Mouse (Mus musculus) heart, adult 18-20 months (tissue): ENCODE measurements around the gene Pigz. TPM values are rescaled to one million over a fixed set of nuclear protein-coding genes. Genes with fewer than 3 reads are reported as not detected.

Source experiments
- DNase-seq, 2 experiments: peaks; one replicate each; pipeline ENCODE4 v3.0.0; 2021 to 2022; ENCODE audit warnings: mixed read lengths in 1 of 2
- long read RNA-seq, 2 experiments: library from polyadenylated mRNA; stranded (forward); transcript quantifications; one replicate each; pipeline ENCODE4 v2.0.0; 2021
- total RNA-seq, 2 experiments: library from RNA; stranded (reverse); gene quantifications; 2 replicates each; pipeline ENCODE4 v1.2.3; 2021

The Pigz gene
- 1 to 10 TPM; 2.2 to 3.5 TPM for total RNA-seq
- long read RNA-seq, experiment 1, partial matches to known transcripts = 0 of 6 reads
- long read RNA-seq, experiment 1, other reads (novel, unspliced or antisense) = 6 of 6 reads
- long read RNA-seq, experiment 2 = 0 reads

- DNase-seq = peak; percentile 80
Measured at GRCm38 (mm10) chr16:31933751-31934549, at the start of gene Pigz. Gene Pigz (plus strand): TSS chr16:31933851.

GRCm38 (mm10) chr16:31883902-31884301 lies 49.7 kb upstream of the Pigz start:
- no peak for DNase-seq

DNA sequence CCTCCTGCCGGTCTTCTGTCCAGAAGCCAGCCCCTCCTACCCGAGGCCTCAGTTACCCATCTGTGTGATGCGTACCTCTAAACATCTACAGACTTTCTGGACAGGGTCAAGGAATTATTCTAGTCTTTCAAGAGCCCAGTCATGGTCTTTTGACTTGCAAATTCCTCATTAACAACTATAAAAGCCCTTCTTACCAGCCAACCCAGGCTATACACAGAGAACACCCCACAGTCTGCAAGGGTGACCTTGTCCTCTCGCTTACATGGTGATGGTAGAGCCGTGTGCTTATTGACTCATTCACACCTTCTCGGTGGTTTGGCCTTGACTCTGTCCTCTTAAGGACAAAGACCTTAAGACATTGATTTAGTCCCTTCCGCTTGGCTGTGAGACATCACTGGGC lies 42.7 kb upstream of the Pigz start:
- DNase-seq = no peak

- DNase-seq = no peak
Measured at GRCm38 (mm10) chr16:31893396-31894141, 40.1 kb upstream of the Pigz start.

GRCm38 (mm10) chr16:31896971-31897774 lies 36.5 kb upstream of the Pigz start:
- DNase-seq = no peak

GRCm38 (mm10) chr16:31898546-31899326 lies 34.9 kb upstream of the Pigz start:
- DNase-seq = no peak

GRCm38 (mm10) chr16:31901886-31902285 lies 31.8 kb upstream of the Pigz start:
- DNase-seq = no peak

- DNase-seq = no peak
Measured at GRCm38 (mm10) chr16:31903239-31903638, 30.4 kb upstream of the Pigz start.

- DNase-seq = no peak
Measured at GRCm38 (mm10) chr16:31905331-31905730, 28.3 kb upstream of the Pigz start.

DNA sequence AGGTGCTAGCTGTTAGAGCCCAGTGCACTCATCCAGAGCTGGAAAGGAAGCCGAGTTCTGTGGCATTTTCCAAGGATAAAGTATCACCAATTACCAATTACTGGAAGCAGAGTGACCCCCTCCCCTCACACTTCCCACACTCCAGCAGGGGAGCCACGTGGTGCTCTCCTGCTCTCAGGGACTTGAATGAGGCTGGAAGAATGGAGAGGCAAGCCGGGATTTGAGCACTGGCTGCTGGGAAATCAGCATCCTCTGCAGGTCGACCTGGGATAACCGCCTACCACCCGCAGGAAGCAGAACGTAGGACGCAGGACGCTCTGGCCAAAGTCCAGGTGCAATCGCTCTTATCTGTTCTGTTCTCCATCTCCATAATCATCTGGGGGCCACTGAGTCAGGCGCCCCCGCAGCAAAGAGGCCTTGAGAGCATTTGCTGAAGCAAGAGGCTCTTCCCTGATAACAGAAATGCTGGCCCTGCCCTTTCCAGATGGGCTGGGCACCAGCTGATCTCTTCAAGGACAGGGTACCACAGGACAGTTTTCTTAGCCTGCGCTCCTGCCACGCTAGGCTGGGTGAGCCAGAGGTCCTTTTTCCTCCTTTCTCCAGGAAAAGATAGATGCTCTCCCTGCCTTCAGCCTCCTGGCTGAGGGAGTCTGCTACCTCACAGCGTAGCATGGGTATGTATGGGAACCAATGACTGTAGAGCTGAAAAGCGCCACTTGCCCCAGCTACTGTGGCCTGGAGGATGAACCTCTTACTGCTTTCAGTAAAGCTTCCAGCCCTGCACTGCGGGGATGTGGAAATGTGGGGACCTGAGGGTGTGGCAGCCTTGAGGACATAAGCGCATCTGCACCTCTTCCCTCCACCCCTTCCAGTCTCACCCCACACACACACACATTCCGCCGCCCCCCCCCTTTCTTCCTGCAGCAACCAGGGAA lies 27.5 kb upstream of the Pigz start:
- no peak for DNase-seq

DNA sequence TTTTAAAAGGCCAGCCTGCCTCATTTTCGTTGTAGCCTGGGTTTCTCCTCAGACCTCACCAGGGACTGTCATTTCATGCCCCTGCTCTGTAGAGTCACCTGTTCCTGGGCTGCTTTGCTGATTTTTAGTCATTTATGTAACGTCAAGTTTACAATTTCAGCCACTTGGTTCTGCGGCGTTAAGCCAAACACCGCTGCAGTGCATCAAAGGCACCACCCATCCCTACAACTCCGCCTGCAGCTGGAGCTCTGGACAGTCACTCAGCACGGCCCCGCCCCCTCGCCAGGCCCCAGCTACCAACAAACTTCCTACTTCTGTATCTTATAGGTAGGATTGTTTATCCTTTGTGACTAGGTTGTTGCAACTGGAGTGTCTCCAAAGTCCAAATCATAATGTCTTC lies 26.8 kb upstream of the Pigz start:
- DNase-seq = peak; percentile 38 to 44

- no peak for DNase-seq
Measured at GRCm38 (mm10) chr16:31908959-31909358, 24.7 kb upstream of the Pigz start.

- DNase-seq = no peak
Measured at GRCm38 (mm10) chr16:31910281-31910847, 23.3 kb upstream of the Pigz start.

- DNase-seq = no peak
Measured at GRCm38 (mm10) chr16:31917776-31918175, 15.9 kb upstream of the Pigz start.

- peak; percentile 67 to 85 for DNase-seq
Measured at GRCm38 (mm10) chr16:31918248-31918724, 15.4 kb upstream of the Pigz start.

DNA sequence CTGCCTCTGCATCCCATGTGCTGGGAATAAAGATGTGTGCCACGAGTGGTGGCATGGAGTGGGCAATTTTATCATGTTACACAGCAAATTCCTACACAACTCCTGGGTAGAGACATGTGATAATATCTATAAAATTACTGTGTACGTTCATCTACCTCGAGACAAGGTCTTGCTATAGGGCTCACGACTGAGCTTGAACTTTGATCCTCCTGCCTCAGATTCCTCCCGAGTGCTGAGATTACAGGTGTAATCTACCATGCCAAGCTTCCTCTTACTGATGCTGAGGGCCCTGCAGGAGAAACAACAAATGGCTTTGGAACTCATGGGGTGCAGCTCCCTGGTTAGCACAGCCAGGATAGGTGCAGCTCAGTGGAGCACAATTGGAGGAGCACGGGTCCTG lies 9.3 kb upstream of the Pigz start:
- no peak for DNase-seq

GRCm38 (mm10) chr16:31926091-31926490 lies 7.6 kb upstream of the Pigz start:
- no peak for DNase-seq

DNA sequence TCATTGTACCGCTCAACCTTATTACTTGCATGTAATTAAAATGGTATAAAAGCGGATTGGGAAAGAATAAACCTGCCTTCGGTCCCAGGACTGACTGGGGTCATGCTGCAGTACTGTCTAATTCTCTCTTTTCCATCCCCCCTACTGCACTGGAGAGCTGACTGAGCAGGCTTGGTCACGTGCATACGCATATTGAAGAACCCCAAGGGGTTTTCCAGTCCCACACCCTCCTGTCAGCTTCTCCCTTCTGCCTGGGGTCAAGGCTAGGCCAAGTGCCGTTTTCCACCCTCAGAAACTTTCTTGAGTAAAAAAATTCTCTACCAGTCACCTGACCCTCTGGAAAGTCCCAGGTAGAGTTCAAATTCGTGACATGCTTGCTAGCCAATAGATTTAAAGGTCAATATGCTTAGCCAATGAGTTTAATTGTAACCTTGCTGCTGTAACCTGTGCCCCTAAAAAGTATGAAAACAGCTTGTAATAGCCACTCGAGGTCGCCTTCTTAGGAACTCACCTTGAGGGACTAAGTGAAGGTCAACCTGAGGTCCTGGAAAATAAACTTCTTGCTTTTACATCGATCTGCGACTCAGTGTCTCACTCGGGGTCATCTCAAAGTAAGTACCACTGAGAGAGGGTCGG lies 7.0 kb upstream of the Pigz start:
- DNase-seq = no peak

DNA sequence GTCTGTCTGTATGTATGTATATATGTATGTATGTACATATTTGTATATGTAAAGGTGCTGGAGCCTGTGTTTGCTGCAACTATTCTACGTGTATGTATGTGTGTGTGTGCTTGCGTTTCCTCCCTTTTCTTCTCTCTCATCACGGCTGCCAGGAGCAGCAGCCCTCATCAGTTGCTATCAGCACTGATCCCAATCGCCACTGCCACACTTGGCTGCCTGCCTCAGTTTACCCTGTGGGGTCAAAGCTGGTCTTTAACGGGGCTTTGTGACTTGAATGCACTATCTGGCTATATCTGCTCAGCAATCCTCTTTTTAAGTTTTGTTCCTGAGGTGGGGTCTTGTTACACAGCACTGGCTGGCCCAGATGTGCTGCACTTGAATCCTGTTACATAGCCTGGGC lies 6.2 kb upstream of the Pigz start:
- no peak for DNase-seq
